Mouse (Mus musculus): ENCODE results near the gene Elmo1.

DNA sequence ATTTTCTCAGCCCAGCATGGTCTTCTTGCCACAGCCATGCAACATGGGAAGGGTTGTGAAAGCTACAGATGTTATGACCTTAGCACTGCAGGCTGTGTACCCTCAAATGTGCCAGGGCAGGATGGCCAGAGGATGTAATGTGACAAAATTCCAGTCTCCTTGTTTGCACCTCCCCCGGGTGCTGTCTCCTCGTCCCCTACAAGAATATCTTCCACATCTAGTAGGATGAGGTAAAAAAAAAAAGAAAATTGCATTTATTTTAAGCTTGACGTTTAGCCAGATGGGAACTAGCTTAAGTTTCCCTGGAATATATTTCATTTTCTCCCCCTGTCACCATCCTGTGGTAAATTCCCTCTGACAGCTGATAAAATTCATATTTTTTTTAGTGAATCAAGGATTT is 307.3 kb downstream of the Elmo1 start:
- no peak for TF ChIP-seq CTCF (IDR thresholded peaks at IDR 0.05; ENCODE audit: low read depth)
- no peak for TF ChIP-seq EP300 (IDR thresholded peaks at IDR 0.05; ENCODE audit: low read depth)
